Mouse (Mus musculus) hindbrain, embryonic 11.5 days (tissue): ENCODE data around the gene Hpgds. TPM values are rescaled to one million over a fixed set of nuclear protein-coding genes. Genes with fewer than 3 reads are reported as not detected.

Experiments
- ATAC-seq: fragments of 200-750 bp; cut with Nextera tagmentation; 2 replicates; pipeline ENCODE4 v1.8.0; 2017; ENCODE audit warnings: mild to moderate bottlenecking, moderate TSS enrichment, moderate library complexity; ENCODE audit not compliant: low FRiP score
- DNase-seq: peaks from one replicate; pipeline ENCODE4 v3.0.0-alpha.2; 2015; ENCODE audit warnings: low spot score
- H3K27ac ChIP-seq: fragments of 300-500 bp; sonication (generic); 2 replicates; pipeline ENCODE4 v1.5.1; 2014; ENCODE audit warnings: mild to moderate bottlenecking, low read depth, low read length
- H3K27me3 ChIP-seq: fragments of 300-500 bp; sonication (generic); 2 replicates; pipeline ENCODE4 v1.6.1; 2014; ENCODE audit warnings: mild to moderate bottlenecking, low read length, moderate library complexity, mixed read lengths; ENCODE audit not compliant: control insufficient read depth, insufficient read depth
- H3K36me3 ChIP-seq: fragments of 300-500 bp; sonication (generic); 2 replicates; pipeline ENCODE4 v1.6.1; 2014; ENCODE audit warnings: mild to moderate bottlenecking, low read length, moderate library complexity, mixed read lengths; ENCODE audit not compliant: control insufficient read depth, insufficient read depth
- H3K4me1 ChIP-seq: fragments of 300-500 bp; sonication (generic); replicated peaks from 2 replicates; pipeline ENCODE4 v1.6.1; 2014; ENCODE audit warnings: low read length, mixed read lengths; ENCODE audit not compliant: control insufficient read depth, insufficient read depth
- H3K4me2 ChIP-seq: fragments of 300-500 bp; sonication (generic); replicated peaks from 2 replicates; pipeline ENCODE4 v1.6.1; 2014; ENCODE audit warnings: mild to moderate bottlenecking, low read depth, low read length
- H3K4me3 ChIP-seq: fragments of 300-500 bp; sonication (generic); 2 replicates; pipeline ENCODE4 v1.5.1; 2014; ENCODE audit warnings: low read depth, low read length
- H3K9ac ChIP-seq: fragments of 300-500 bp; sonication (generic); 2 replicates; pipeline ENCODE4 v1.6.1; 2014; ENCODE audit warnings: low read depth, low read length
- H3K9me3 ChIP-seq: fragments of 300-500 bp; sonication (generic); 2 replicates; pipeline ENCODE4 v1.6.1; 2016; ENCODE audit warnings: low read length; ENCODE audit not compliant: control insufficient read depth
- WGBS: fragments of 180-500 bp; shearing (Covaris S2); extraction: QIAGEN DNeasy Blood & Tissue Kit; methylation state at CpG from one replicate; pipeline ENCODE4 v1.1.7; 2014; 5-methylcytosine and 5-hydroxymethylcytosine counted together
- polyA plus RNA-seq: library from polyadenylated mRNA; unstranded; fragments of >200 nt; fragmentation: Nextera tagmentation; extraction: Ambion mirVana; gene quantifications from 2 replicates; pipeline ENCODE4 v1.2.1, GENCODE M21; 2014

The Hpgds gene
- polyA plus RNA-seq, 1 experiment from 2014 or later, result 18.0 TPM

DNA sequence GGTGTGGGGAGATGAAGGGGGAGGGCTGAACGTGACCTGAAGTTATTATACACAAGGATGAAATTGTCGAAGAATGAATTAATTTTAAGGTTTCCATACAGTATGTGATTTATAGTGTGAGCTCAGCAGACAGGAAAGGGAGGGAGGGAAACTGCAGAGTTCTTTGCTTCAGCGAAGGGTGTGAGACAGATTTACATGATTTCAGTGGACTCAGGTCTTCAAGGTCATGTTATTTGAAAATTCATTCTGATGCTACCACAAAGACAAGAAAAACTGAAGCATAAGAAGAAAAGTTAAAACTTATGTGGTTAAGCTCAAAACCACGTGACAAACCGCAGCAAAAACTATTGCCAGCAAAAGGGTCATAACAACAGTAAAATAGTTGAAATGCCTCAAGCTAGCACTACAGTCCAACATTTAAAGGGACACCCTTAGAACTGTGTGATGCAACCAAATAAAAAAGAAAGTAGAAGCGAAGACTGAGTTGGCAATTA lies 3.9 kb downstream of the Hpgds start:
- 67% methylated on average over 6 of the region's 6 CpGs for WGBS
- Histone ChIP-seq H3K9ac (no peak overlapping the region), H3K4me3 (no peak overlapping the region), H3K27ac (no peak overlapping the region; the same call in 1 of the 2 replicates), H3K9me3 (no peaks in the 10 kb centered on the region), H3K4me2 (no peak overlapping the region), H3K4me1 (no peaks in the 10 kb centered on the region), H3K27me3 (no peaks in the 10 kb centered on the region), H3K36me3 (no peaks in the 10 kb centered on the region)
- DNase-seq (no peak), ATAC-seq (no peak)

DNA sequence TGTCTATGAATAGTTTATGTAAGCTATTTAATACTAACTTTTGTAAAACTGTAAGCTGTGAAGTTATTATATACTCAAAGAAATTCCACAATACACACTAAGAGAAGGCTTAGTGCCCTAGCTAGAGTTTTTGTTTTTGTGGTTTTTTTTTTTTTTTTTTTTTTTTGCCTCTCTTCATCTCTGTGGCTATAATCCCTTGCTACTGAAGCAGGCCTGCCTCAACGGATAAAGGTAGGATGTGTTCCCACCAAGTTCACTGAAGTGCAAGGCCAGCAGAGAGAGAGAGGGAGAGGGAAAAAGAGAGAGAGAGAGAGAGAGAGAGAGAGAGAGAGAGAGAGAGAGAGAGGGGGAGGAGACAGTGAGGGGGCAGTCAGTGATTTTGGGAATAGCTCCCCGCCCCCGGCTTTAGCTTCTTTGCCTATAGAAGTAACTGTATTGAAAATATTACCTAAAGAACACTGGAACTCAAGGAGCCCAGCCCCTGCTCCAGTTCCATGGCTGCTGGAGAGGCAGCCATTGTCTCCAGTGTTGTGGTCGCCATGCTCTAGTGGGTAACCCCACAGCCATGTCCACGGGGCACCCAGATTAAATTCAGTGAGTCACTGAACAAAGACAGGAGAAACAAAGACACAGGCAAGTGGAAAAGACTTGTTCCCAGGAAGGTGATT lies 4.5 kb downstream of the Hpgds start:
- H3K4me2 ChIP-seq, result no peak overlapping the region
- no peaks in the 10 kb centered on the region for H3K27me3 ChIP-seq
- H3K9ac ChIP-seq, result no peak overlapping the region
- WGBS, result 49% methylated on average over 5 of the region's 5 CpGs
- no peaks in the 10 kb centered on the region for H3K36me3 ChIP-seq
- peak; percentile 30 for DNase-seq
- no peaks in the 10 kb centered on the region for H3K9me3 ChIP-seq
- H3K4me1 ChIP-seq, result no peaks in the 10 kb centered on the region
- ATAC-seq, result peak; percentile 80
- peak overlapping the region; percentile 67 for H3K27ac ChIP-seq
- H3K4me3 ChIP-seq, result no peak overlapping the region

DNA sequence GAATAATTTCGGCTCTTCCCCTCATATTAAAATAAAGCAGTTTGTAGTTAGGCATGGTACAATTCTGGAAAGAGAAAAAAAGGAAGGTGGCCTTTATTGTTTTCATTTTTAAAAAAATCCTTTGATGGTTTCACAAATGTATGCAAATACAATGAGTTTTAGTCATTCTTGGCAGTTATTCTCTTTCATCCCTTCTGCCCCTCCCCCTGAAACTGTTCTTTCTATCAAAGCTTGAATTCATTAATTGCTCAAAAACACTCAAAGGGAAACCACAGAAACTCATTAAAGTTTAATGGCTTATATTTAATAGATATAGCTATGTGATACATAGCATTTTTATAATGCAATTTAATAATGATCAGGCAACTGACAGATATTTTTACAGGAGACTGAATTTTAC lies 6.5 kb downstream of the Hpgds start:
- Histone ChIP-seq H3K9ac (no peak overlapping the region), H3K9me3 (no peaks in the 10 kb centered on the region), H3K27ac (no peak overlapping the region), H3K4me2 (no peak overlapping the region), H3K27me3 (no peaks in the 10 kb centered on the region), H3K4me1 (no peaks in the 10 kb centered on the region), H3K36me3 (no peaks in the 10 kb centered on the region), H3K4me3 (no peak overlapping the region)
- ATAC-seq (no peak), DNase-seq (no peak)
- 81% methylated on average over 1 of the region's 1 CpGs for WGBS

DNA sequence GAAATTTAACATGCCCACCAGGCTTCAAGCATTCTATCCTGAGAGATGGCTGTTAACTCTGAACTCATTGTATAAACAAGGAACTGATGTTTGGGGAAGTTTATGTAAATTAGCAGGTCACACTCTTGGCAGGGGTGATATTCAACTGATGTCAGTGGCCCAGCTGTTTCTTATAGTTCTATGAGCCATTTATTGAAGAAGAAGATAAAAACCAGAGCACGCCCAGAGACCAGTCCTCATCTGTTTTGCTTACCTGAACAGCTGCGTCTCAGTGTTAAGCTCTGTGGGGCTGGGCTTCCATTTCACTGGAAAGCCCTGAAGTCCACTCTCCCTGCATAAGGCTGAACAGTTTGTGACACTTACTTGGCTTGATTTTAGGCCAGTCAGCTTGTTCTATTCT lies 6.9 kb downstream of the Hpgds start:
- H3K4me2 ChIP-seq, result no peak overlapping the region
- H3K27ac ChIP-seq, result no peak overlapping the region
- H3K9ac ChIP-seq, result no peak overlapping the region
- no peaks in the 10 kb centered on the region for H3K36me3 ChIP-seq
- H3K9me3 ChIP-seq, result no peaks in the 10 kb centered on the region
- no peak overlapping the region for H3K4me3 ChIP-seq
- WGBS, result 42% methylated on average over 2 of the region's 2 CpGs
- H3K4me1 ChIP-seq, result no peaks in the 10 kb centered on the region
- no peaks in the 10 kb centered on the region for H3K27me3 ChIP-seq
- peak; percentile 49 for ATAC-seq
- no peak for DNase-seq

DNA sequence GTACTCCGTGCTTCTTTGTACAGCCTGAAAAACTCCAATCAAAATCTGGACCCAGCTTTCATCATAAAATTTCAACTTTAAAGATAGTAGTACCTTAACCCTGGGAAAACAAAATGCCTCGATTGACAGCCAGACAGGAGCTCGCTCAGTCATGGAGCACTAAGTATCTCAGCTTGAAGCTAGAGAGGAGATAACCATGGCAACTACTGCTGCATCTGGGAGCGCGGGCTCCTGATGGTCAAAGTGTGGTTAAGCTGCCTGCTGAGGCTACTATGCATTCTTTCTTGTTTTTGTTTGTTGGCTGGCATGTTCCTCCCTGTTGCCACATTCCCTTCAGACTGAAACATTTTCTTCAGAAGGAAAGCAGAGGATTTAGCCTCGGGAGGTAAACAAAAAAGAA lies 12.3 kb downstream of the Hpgds start:
- H3K4me1 ChIP-seq, result no peaks in the 10 kb centered on the region
- ATAC-seq, result no peak

DNA sequence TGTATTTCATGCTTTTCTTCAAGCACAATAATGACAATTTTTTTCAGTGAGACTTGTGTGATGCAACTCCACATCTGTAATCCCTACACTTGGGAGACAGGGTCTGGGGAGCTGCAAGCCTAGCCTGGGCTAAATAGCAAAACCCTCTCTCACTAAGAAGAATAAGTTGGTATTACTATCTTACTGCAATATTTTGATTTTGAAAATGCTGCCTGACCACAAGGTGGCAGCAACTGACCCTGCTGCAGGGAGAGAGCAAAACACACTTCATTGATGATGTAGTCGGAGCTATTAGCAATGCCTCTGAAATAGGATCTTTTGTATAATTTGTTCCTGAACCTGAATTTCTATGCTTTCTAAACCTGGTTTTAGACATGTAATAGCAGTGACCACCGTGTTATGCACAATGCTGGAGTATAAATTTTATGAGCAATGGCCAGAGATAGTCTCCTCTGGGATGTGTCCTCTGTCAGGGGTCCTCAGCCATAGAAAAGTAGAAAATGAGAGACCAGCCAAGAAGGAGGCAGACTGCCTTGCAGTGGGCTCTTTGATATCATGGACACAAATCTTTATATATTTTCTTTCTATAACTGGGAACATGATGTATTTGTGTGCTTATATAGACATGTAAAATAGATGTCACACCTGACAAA lies 18.5 kb downstream of the Hpgds start:
- Histone ChIP-seq H3K4me3 (no peak overlapping the region), H3K36me3 (no peaks in the 10 kb centered on the region), H3K9me3 (no peaks in the 10 kb centered on the region), H3K4me2 (no peak overlapping the region), H3K27ac (no peak overlapping the region), H3K4me1 (no peaks in the 10 kb centered on the region), H3K27me3 (no peaks in the 10 kb centered on the region), H3K9ac (no peak overlapping the region)
- ATAC-seq (peak; percentile 53), DNase-seq (peak; percentile 63)
- WGBS, result 24% methylated on average over 2 of the region's 2 CpGs

More for the DNA sequence above, 12.3 kb downstream of the Hpgds start:
- H3K4me3 ChIP-seq, result no peak overlapping the region
- no peaks in the 10 kb centered on the region for H3K36me3 ChIP-seq
- no peak for DNase-seq
- H3K27me3 ChIP-seq, result no peaks in the 10 kb centered on the region
- H3K4me2 ChIP-seq, result no peak overlapping the region
- H3K9ac ChIP-seq, result no peak overlapping the region
- H3K9me3 ChIP-seq, result no peaks in the 10 kb centered on the region
- no peak overlapping the region for H3K27ac ChIP-seq
- 36% methylated on average over 6 of the region's 6 CpGs for WGBS

DNA sequence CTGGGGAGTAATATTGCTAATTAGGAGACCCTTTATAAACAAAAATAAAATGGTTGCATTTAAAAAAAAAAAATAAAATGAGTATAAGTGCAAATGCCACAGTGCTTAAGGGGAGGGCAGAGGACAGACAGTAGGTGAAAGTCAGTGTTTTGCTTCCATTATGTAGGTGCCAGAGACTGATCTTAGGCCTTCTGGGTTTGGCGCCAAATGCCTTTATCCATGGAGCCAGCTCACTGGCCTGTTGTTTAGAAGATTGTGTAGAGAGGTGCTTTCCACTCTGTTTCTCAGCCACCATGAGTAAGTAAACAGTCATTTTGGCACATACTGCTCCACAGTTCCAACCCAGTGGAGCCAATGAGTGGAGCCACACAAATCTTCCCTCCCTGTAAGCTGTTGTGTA lies 27.2 kb downstream of the Hpgds start:
- Histone ChIP-seq H3K4me3 (no peak overlapping the region), H3K9me3 (no peaks in the 10 kb centered on the region), H3K9ac (no peak overlapping the region), H3K4me1 (no peaks in the 10 kb centered on the region), H3K27ac (no peak overlapping the region), H3K36me3 (peaks cover 6% of the 10 kb centered on the region; the same call in 1 of the 2 replicates), H3K4me2 (no peak overlapping the region), H3K27me3 (no peaks in the 10 kb centered on the region)
- WGBS, result 96% methylated on average over 1 of the region's 1 CpGs
- no peak for ATAC-seq
- no peak for DNase-seq

DNA sequence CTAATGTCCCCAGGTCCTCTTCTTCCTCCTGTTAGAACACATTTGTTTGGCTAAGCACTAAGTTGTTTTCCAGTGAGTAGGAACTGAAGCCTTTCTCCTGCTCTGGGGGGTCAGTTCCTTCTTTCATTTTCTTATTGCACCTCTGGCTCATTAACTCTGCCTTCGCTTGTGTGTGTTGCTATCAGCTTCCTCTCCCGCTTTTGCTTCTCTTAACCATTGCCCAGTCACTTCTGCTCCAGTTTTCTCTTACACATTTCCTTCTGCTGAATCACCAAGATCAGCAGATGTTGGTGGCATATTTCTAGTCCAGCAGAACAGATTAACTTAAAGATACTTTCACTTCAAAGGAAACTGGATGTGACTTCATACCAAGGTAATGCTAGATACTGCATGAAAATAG lies 29.8 kb downstream of the Hpgds start:
- DNase-seq, result no peak
- H3K4me2 ChIP-seq, result no peak overlapping the region
- peaks cover 4% of the 10 kb centered on the region; the same call in 1 of the 2 replicates for H3K36me3 ChIP-seq
- no peak overlapping the region for H3K9ac ChIP-seq
- 88% methylated on average over 2 of the region's 2 CpGs for WGBS
- ATAC-seq, result no peak
- H3K4me3 ChIP-seq, result no peak overlapping the region
- H3K27ac ChIP-seq, result no peak overlapping the region
- no peaks in the 10 kb centered on the region for H3K27me3 ChIP-seq
- no peaks in the 10 kb centered on the region for H3K4me1 ChIP-seq
- no peaks in the 10 kb centered on the region for H3K9me3 ChIP-seq

DNA sequence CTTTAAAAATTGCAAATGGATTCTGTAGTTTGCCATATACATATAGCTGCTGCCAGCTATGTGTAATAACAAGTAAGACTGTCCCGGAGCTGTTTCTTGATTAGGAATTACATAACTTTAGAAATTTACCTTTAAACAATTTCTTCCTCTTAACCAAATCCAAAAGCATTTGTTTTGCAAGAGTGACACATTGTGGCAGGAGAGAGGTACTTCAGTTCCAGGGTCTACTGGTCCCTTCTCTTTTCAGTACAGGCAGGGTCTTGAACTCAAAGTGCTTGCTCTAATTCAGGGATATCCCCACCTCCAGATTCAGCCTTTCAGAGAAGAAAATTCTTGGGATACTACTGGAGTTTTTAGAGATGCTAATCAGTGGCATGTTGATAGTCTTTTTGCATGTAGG lies 65.6 kb downstream of the Hpgds start:
- peaks cover 5% of the 10 kb centered on the region for H3K36me3 ChIP-seq
- no peak overlapping the region for H3K4me3 ChIP-seq
- DNase-seq (peak; percentile 30), ATAC-seq (no peak)
- H3K9ac ChIP-seq, result no peak overlapping the region
- H3K27me3 ChIP-seq, result no peaks in the 10 kb centered on the region
- H3K27ac ChIP-seq, result no peak overlapping the region
- WGBS, result 95% methylated on average over 1 of the region's 1 CpGs
- no peaks in the 10 kb centered on the region for H3K9me3 ChIP-seq
- H3K4me2 ChIP-seq, result no peak overlapping the region
- H3K4me1 ChIP-seq, result no peaks in the 10 kb centered on the region
